Mouse (Mus musculus) ZHBTc4 (cell line): ENCODE measurements around the gene Lrriq4.

ENCODE experiments used
- DNase-seq: peaks from one replicate; pipeline ENCODE4 v3.0.0-alpha.2; 2011; ENCODE audit warnings: low read depth, low spot score

Gene Lrriq4

GRCm38 (mm10) chr3:30644207-30644606, at the start of gene Lrriq4:
Gene Lrriq4 (plus strand): TSS chr3:30644507.
- no peak for DNase-seq

GRCm38 (mm10) chr3:30595111-30595832, 49.0 kb upstream of the Lrriq4 start:
- DNase-seq, result peak; percentile 56

GRCm38 (mm10) chr3:30597271-30597670, 47.0 kb upstream of the Lrriq4 start:
- DNase-seq, result no peak

- peak; percentile 49 for DNase-seq
These were observed 44.4 kb upstream of the Lrriq4 start, which contains the start of gene Actrt3 for GRCm38 (mm10) chr3:30599711-30600545. Gene Actrt3 (minus strand): TSS chr3:30599939.

GRCm38 (mm10) chr3:30600717-30601116, 43.6 kb upstream of the Lrriq4 start:
- DNase-seq, result no peak

GRCm38 (mm10) chr3:30601175-30601574, 43.1 kb upstream of the Lrriq4 start:
- peak; percentile 91 for DNase-seq

GRCm38 (mm10) chr3:30601610-30602064, 42.7 kb upstream of the Lrriq4 start:
- no peak for DNase-seq

- DNase-seq, result peak; percentile 98
These were observed 42.1 kb upstream of the Lrriq4 start, which contains the start of gene Mynn for GRCm38 (mm10) chr3:30602065-30602739. Gene Mynn (plus strand): TSS chr3:30602065.

- peak; percentile 88 for DNase-seq
These were observed 41.6 kb upstream of the Lrriq4 start for GRCm38 (mm10) chr3:30602740-30603098.

- no peak for DNase-seq
These were observed 41.1 kb upstream of the Lrriq4 start for GRCm38 (mm10) chr3:30603256-30603655.

GRCm38 (mm10) chr3:30608999-30609398, 35.3 kb upstream of the Lrriq4 start:
- no peak for DNase-seq

GRCm38 (mm10) chr3:30610930-30611329, 33.4 kb upstream of the Lrriq4 start:
- DNase-seq, result no peak

- DNase-seq, result peak; percentile 35
These were observed 24.2 kb upstream of the Lrriq4 start for GRCm38 (mm10) chr3:30620132-30620531.

GRCm38 (mm10) chr3:30633681-30634080, 10.6 kb upstream of the Lrriq4 start:
- peak; percentile 59 for DNase-seq

GRCm38 (mm10) chr3:30635629-30636028, 8.7 kb upstream of the Lrriq4 start:
- peak; percentile 63 for DNase-seq

GRCm38 (mm10) chr3:30646761-30647160, 2.5 kb downstream of the Lrriq4 start:
- DNase-seq, result peak; percentile 97

- peak; percentile 98 for DNase-seq
These were observed 3.3 kb downstream of the Lrriq4 start, which contains the start of gene Lrrc34 for GRCm38 (mm10) chr3:30647440-30648090. Gene Lrrc34 (minus strand): TSS chr3:30647869.

GRCm38 (mm10) chr3:30648466-30648865, 4.2 kb downstream of the Lrriq4 start:
- peak; percentile 74 for DNase-seq

GRCm38 (mm10) chr3:30650062-30650841, 5.9 kb downstream of the Lrriq4 start:
- peak; percentile 68 for DNase-seq

GRCm38 (mm10) chr3:30655937-30656336, 11.6 kb downstream of the Lrriq4 start:
- no peak for DNase-seq

- DNase-seq, result peak; percentile 85
These were observed 14.2 kb downstream of the Lrriq4 start for GRCm38 (mm10) chr3:30658486-30658885.
